Mouse (Mus musculus) heart, embryonic 15.5 days (tissue): ENCODE measurements at regions not wholly inside any gene's neighbourhood (a gene's known extent, or its start where the extent isn't known, plus 50 kb on each side); places are given as distances from the start of the nearest gene placed in this dataset.

ENCODE experiments used
- ATAC-seq: fragments of 200-750 bp; cut with Nextera tagmentation; replicated peaks from 2 replicates; pipeline ENCODE4 v1.8.0; 2017; ENCODE audit warnings: low read depth, moderate TSS enrichment; ENCODE audit not compliant: insufficient number of reproducible peaks, insufficient read depth, low FRiP score
- H3K27ac ChIP-seq: fragments of 300-500 bp; sonication (generic); 2 replicates; pipeline ENCODE4 v1.5.1; 2015; ENCODE audit warnings: mild to moderate bottlenecking, inconsistent platforms
- H3K27me3 ChIP-seq: fragments of 300-500 bp; sonication (generic); 2 replicates; pipeline ENCODE4 v1.6.1; 2015; ENCODE audit warnings: inconsistent platforms
- H3K36me3 ChIP-seq: fragments of 300-500 bp; sonication (generic); 2 replicates; pipeline ENCODE4 v1.6.1; 2015; ENCODE audit warnings: mild to moderate bottlenecking, inconsistent platforms
- H3K4me1 ChIP-seq: fragments of 300-500 bp; sonication (generic); replicated peaks from 2 replicates; pipeline ENCODE4 v1.6.1; 2015; ENCODE audit warnings: inconsistent platforms
- H3K4me2 ChIP-seq: fragments of 300-500 bp; sonication (generic); 2 replicates; pipeline ENCODE4 v1.6.1; 2015; ENCODE audit warnings: inconsistent platforms, mild to moderate bottlenecking, moderate library complexity
- H3K4me3 ChIP-seq: fragments of 300-500 bp; sonication (generic); 2 replicates; pipeline ENCODE4 v1.5.1; 2015; ENCODE audit warnings: mild to moderate bottlenecking, inconsistent platforms
- H3K9ac ChIP-seq: fragments of 300-500 bp; sonication (generic); 2 replicates; pipeline ENCODE4 v1.6.1; 2015; ENCODE audit warnings: mild to moderate bottlenecking, inconsistent platforms
- H3K9me3 ChIP-seq: fragments of 300-500 bp; sonication (generic); replicated peaks from 2 replicates; pipeline ENCODE4 v1.6.1; 2016; ENCODE audit warnings: inconsistent platforms
- WGBS: fragments of 180-500 bp; shearing (Covaris S2); methylation state at CpG from one replicate; pipeline ENCODE4 v1.1.7; 2015; ENCODE audit warnings: mixed read lengths; 5-methylcytosine and 5-hydroxymethylcytosine counted together

- no peak for ATAC-seq
- H3K9me3 ChIP-seq = no peaks in the 10 kb centered on the region
- 53% methylated on average over 5 of the region's 5 CpGs for WGBS
Measured at GRCm38 (mm10) chr2:22105150-22105549, 122.2 kb upstream of the Myo3a start.

GRCm38 (mm10) chr2:22149721-22150120 is 77.6 kb upstream of the Myo3a start:
- Histone ChIP-seq H3K36me3 (no peaks in the 10 kb centered on the region), H3K4me1 (no peaks in the 10 kb centered on the region), H3K4me2 (no peak overlapping the region), H3K9ac (no peak overlapping the region), H3K27ac (no peak overlapping the region), H3K4me3 (no peak overlapping the region), H3K27me3 (no peaks in the 10 kb centered on the region), H3K9me3 (no peaks in the 10 kb centered on the region)
- no peak for ATAC-seq
- WGBS = 40% methylated on average over 2 of the region's 2 CpGs

More at GRCm38 (mm10) chr2:22105150-22105549, 122.2 kb upstream of the Myo3a start:
- Histone ChIP-seq H3K4me1 (no peaks in the 10 kb centered on the region), H3K9ac (no peak overlapping the region), H3K4me3 (no peak overlapping the region), H3K27ac (no peak overlapping the region), H3K4me2 (no peak overlapping the region), H3K27me3 (no peaks in the 10 kb centered on the region), H3K36me3 (no peaks in the 10 kb centered on the region)

GRCm38 (mm10) chr2:22156576-22156975 is 70.7 kb upstream of the Myo3a start:
- H3K9me3 ChIP-seq = no peaks in the 10 kb centered on the region
- no peak overlapping the region for H3K27ac ChIP-seq
- H3K9ac ChIP-seq = no peak overlapping the region
- H3K4me2 ChIP-seq = no peak overlapping the region
- H3K4me1 ChIP-seq = no peaks in the 10 kb centered on the region
- WGBS = 53% methylated on average over 2 of the region's 2 CpGs
- ATAC-seq = no peak
- H3K36me3 ChIP-seq = no peaks in the 10 kb centered on the region
- H3K27me3 ChIP-seq = no peaks in the 10 kb centered on the region
- H3K4me3 ChIP-seq = no peak overlapping the region

- Histone ChIP-seq H3K4me1 (no peaks in the 10 kb centered on the region), H3K4me2 (no peak overlapping the region), H3K36me3 (no peaks in the 10 kb centered on the region), H3K4me3 (no peak overlapping the region), H3K27me3 (no peaks in the 10 kb centered on the region), H3K9me3 (no peaks in the 10 kb centered on the region), H3K27ac (no peak overlapping the region), H3K9ac (no peak overlapping the region)
- ATAC-seq = no peak
- 93% methylated on average over 5 of the region's 5 CpGs for WGBS
Measured at GRCm38 (mm10) chr2:22165443-22165842, 61.9 kb upstream of the Myo3a start.

GRCm38 (mm10) chr2:22165919-22166318 is 61.4 kb upstream of the Myo3a start:
- H3K4me2 ChIP-seq = no peak overlapping the region
- H3K4me3 ChIP-seq = no peak overlapping the region
- no peaks in the 10 kb centered on the region for H3K4me1 ChIP-seq
- ATAC-seq = no peak
- no peaks in the 10 kb centered on the region for H3K36me3 ChIP-seq
- H3K27me3 ChIP-seq = no peaks in the 10 kb centered on the region
- H3K27ac ChIP-seq = no peak overlapping the region
- H3K9ac ChIP-seq = no peak overlapping the region
- H3K9me3 ChIP-seq = no peaks in the 10 kb centered on the region
